Mouse (Mus musculus): Measurements from ENCODE around the gene Olfr917.

The Olfr917 gene

DNA sequence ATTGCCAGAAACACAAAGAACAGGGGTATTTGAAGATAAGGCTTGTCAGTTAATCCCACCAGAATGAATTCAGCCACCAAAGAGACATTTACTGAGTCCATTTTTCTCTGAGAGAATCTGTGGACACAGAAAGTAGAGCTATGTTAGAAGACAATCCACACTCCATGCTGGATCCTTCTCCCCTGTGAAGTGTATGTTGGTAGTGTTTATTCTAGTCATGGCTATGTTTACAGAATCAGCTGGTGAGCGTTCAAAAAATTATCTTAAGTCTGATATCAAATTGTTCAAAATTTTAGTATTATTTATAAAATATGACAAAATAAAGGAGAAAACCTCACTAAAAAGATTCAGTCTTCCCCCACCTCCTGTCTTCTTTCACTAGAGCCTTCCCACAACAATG, at the start of gene Olfr917:
TSS of gene Olfr917 (minus strand) at position 101 of the 400 bp plus-strand sequence.
- no peak for DNase-seq (ENCODE audit: low read depth, low spot score)

DNA sequence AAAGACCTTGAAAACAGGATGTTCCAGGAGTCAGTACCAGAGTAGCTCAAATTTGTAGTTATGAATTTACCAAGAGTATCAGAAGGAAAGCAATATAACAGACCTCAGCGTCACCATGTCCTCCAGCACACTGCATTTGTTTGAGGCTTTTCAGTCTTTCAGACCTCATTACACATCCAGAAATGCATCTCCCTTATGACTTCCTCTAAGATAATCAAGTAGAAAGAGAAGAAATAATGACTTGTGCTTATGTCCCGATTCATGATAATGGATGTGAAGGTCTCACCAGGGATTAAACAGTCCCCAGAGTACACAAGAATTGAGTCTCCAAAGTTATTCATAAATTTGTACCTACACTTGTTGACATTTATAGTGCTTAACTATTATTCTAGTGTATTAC, 8.9 kb upstream of the Olfr917 start, which contains the start of gene Olfr918:
TSS of gene Olfr918 (minus strand) at position 101 of the 400 bp plus-strand sequence.
- no peak for DNase-seq (ENCODE audit: low read depth, low spot score)

DNA sequence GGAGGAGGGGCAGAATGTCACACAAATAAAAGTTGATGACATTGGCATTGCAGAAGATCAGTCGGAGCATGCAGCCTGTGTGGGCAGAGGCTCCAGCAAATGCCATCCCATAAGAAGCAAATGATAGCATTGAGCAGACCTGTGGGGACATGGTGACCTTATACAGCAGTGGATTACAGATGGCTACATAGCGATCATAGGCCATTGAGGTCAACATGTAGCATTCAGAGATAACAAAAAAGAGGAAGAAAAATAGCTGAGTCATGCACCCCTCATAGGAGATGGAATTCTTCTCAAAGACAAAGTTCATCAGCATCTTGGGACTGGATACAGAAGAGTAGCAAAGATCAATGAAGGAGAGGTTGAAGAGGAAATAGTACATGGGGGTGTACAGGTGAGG, 7.2 kb upstream of the Olfr917 start:
- no peak for DNase-seq (ENCODE audit: low read depth, low spot score)

DNA sequence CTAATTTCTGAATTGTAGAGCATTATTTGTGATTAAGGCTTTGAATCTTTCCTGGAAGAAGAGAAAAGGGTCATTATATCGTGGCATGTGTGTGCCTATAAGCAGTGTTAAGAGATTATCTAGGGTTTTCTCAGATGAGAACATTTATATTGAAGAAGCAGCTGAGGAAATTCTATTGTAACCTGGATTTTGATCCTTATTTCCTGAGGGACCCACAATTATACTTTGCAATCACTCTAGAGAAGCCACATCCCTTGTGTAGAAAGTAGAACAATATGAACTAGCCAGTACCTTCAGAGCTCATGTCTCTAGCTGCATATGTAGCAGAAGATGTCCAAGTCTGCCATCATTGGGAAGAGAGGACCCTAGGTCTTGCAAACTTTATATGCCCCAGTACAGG, 5.9 kb downstream of the Olfr917 start, which contains the start of gene Olfr916:
TSS of gene Olfr916 (minus strand) at position 101 of the 400 bp plus-strand sequence.
- DNase-seq (ENCODE audit: low read depth, low spot score): no peak

DNA sequence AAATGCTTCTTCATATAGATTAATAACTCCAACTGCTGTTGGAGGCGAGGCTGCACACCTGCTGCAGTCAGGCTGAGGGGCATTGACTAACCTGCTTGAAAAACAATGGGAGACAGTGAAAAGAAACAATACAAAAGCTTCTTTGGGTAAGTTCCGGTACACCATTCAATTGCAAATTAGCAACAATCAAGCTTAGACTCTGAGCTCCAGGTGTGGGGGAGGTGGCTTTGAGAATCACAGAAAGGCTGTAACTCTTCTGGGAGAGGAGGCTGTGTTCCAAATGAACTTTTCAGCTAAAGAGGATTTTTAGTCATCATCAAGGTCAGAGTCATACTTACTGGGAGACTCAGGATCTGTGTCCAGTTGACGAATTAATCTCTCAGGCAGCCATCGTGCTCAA, 33.2 kb downstream of the Olfr917 start:
- DNase-seq (ENCODE audit: low read depth, low spot score): no peak
